ENCODE assay signal across 9 mouse cellular contexts in the genomic region with DNA sequence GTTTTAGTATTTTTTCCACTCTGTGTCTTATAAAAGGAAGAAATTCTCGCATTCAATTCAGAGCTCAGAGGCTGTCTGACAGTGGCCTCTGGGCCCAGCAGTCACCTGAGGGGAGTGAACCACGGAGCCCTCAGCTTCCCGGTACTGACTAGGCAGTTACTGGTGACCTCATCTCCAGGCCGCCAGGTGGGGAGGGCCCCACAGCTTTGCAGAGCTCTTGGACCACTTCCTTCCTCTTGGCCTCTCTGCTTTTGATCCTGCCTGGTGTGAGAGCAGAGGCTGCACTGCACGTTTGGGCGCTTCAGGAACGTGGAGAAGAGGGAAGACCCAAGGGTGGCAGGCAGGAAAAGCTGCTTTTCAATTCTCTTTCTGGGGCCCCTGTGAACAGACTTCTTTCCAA. TPM values are rescaled to one million over a fixed set of nuclear protein-coding genes. Genes with fewer than 3 reads are reported as not detected.
DNase-seq lines count a peak whose midpoint lies in the region; ATAC-seq and TF ChIP-seq lines count a peak whose summit lies in the region.
"Had no signal": no experiment of that assay in that cellular context is flagged by ENCODE, and none has a peak within 500 bp of the region (broad histone marks: within the 10 kb centered on the region; RNA-seq: fewer than 3 reads in every experiment).

No protein-coding gene starts in this region.

- peaks cover 14% of the 10 kb centered on the region for H3K4me1 ChIP-seq in kidney, embryonic 15.5 days
- H3K4me1 ChIP-seq in embryonic facial prominence, embryonic 10.5 days, result peaks cover 21% of the 10 kb centered on the region
- no peaks in the 10 kb centered on the region; the same call in 1 of the 2 replicates for H3K4me1 ChIP-seq in lung, postnatal 0 days (ENCODE audit: insufficient read depth, low read depth, low read length)
- 0 out of 2 replicates have a peak, but pooled peaks cover 3% of the 10 kb centered on the region for H3K4me1 ChIP-seq in forebrain, embryonic 11.5 days (replicated peaks; ENCODE audit: control insufficient read depth, insufficient read depth, low read length)
- H3K4me1 ChIP-seq: hindbrain, embryonic 15.5 days had no signal

- ATAC-seq in kidney, embryonic 15.5 days (replicated peaks; ENCODE audit: low FRiP score), result peak; percentile 78
- ATAC-seq in lung, postnatal 0 days, result peak; percentile 84
- no peak; the same call in 1 of the 2 replicates for ATAC-seq in forebrain, embryonic 11.5 days (replicated peaks; ENCODE audit: low FRiP score)

- TF ChIP-seq CTCF in lung, postnatal 0 days (IDR thresholded peaks at IDR 0.05), result no peak

- peak overlapping the region; percentile 21; the same call in 1 of the 2 replicates for H3K4me2 ChIP-seq in kidney, embryonic 15.5 days
- no peak overlapping the region for H3K4me2 ChIP-seq in lung, postnatal 0 days (replicated peaks; ENCODE audit: low read depth, low read length)
- no peak overlapping the region for H3K4me2 ChIP-seq in forebrain, embryonic 11.5 days (ENCODE audit: low read depth, low read length, severe bottlenecking)
- H3K4me2 ChIP-seq: hindbrain, embryonic 15.5 days had no signal

- no peak overlapping the region for H3K4me3 ChIP-seq in kidney, embryonic 15.5 days (replicated peaks)
- peak overlapping the region; percentile 22; the same call in 1 of the 2 replicates for H3K4me3 ChIP-seq in embryonic facial prominence, embryonic 10.5 days
- no peak overlapping the region for H3K4me3 ChIP-seq in lung, postnatal 0 days (ENCODE audit: low read depth, low read length)
- H3K4me3 ChIP-seq in forebrain, embryonic 11.5 days (ENCODE audit: low read depth, low read length), result no peak overlapping the region
- H3K4me3 ChIP-seq: hindbrain, embryonic 15.5 days had no signal

- H3K9me3 ChIP-seq in kidney, embryonic 15.5 days (replicated peaks), result no peaks in the 10 kb centered on the region
- no peaks in the 10 kb centered on the region for H3K9me3 ChIP-seq in embryonic facial prominence, embryonic 10.5 days
- H3K9me3 ChIP-seq in lung, postnatal 0 days (ENCODE audit: low read length), result no peaks in the 10 kb centered on the region
- no peaks in the 10 kb centered on the region for H3K9me3 ChIP-seq in forebrain, embryonic 11.5 days (ENCODE audit: control insufficient read depth, low read length)
- H3K9me3 ChIP-seq: hindbrain, embryonic 15.5 days had no signal

- H3K36me3 ChIP-seq in kidney, embryonic 15.5 days, result no peaks in the 10 kb centered on the region
- no peaks in the 10 kb centered on the region for H3K36me3 ChIP-seq in embryonic facial prominence, embryonic 10.5 days (replicated peaks)
- H3K36me3 ChIP-seq in lung, postnatal 0 days (ENCODE audit: insufficient read depth, low read length), result no peaks in the 10 kb centered on the region
- H3K36me3 ChIP-seq in forebrain, embryonic 11.5 days (ENCODE audit: control insufficient read depth, insufficient read depth, low read length), result no peaks in the 10 kb centered on the region
- H3K36me3 ChIP-seq: hindbrain, embryonic 15.5 days had no signal

- no peak for DNase-seq in kidney, postnatal 14 days
- DNase-seq in embryonic facial prominence, embryonic 10.5 days (ENCODE audit: low spot score), result peak; percentile 48
- DNase-seq in lung, postnatal 0 days (ENCODE audit: low spot score), result peak; percentile 65
- DNase-seq in thymus, postnatal 10 days (ENCODE audit: low spot score in 2 of 2), result peak; percentile 59 to 68
- no peak for DNase-seq in c-Kit-positive CD71-positive TER-119-positive erythroid progenitor cells, embryonic 14.5 days (ENCODE audit: low spot score)
- no peak for DNase-seq in retina, embryonic 14.5 days (ENCODE audit: low spot score)
- DNase-seq in forebrain, embryonic 11.5 days (ENCODE audit: low spot score), result no peak

- no peak for TF ChIP-seq EP300 in lung, postnatal 0 days (IDR thresholded peaks at IDR 0.05)

- 9% methylated on average over 7 of the region's 7 CpGs for WGBS in kidney, embryonic 15.5 days
- 11% methylated on average over 7 of the region's 7 CpGs for WGBS in embryonic facial prominence, embryonic 10.5 days
- 16% methylated on average over 7 of the region's 7 CpGs for WGBS in lung, postnatal 0 days
- WGBS in forebrain, embryonic 11.5 days, result 16% methylated on average over 7 of the region's 7 CpGs

- no peaks in the 10 kb centered on the region for H3K27me3 ChIP-seq in kidney, embryonic 15.5 days
- no peaks in the 10 kb centered on the region for H3K27me3 ChIP-seq in embryonic facial prominence, embryonic 10.5 days (replicated peaks; ENCODE audit: low read depth, poor library complexity, severe bottlenecking)
- no peaks in the 10 kb centered on the region for H3K27me3 ChIP-seq in lung, postnatal 0 days (replicated peaks; ENCODE audit: insufficient read depth, low read length)
- H3K27me3 ChIP-seq in forebrain, embryonic 11.5 days (ENCODE audit: control insufficient read depth, insufficient read depth, low read length), result no peaks in the 10 kb centered on the region
- H3K27me3 ChIP-seq: hindbrain, embryonic 15.5 days had no signal

- H3K9ac ChIP-seq in kidney, embryonic 15.5 days, result no peak overlapping the region
- H3K9ac ChIP-seq in lung, postnatal 0 days (replicated peaks; ENCODE audit: low read depth), result no peak overlapping the region
- H3K9ac ChIP-seq in forebrain, embryonic 11.5 days (ENCODE audit: low read length), result no peak overlapping the region
- H3K9ac ChIP-seq: hindbrain, embryonic 15.5 days had no signal

- no peak overlapping the region for H3K27ac ChIP-seq in kidney, embryonic 15.5 days
- H3K27ac ChIP-seq in embryonic facial prominence, embryonic 10.5 days (replicated peaks), result peak overlapping the region; percentile 44
- 0 out of 2 replicates have a peak overlapping the region, but pooled peaks have one; percentile 20 for H3K27ac ChIP-seq in lung, postnatal 0 days (ENCODE audit: low read length)
- no peak overlapping the region for H3K27ac ChIP-seq in forebrain, embryonic 11.5 days (ENCODE audit: low read depth, low read length)
- H3K27ac ChIP-seq: hindbrain, embryonic 15.5 days had no signal

RNA-seq across cellular contexts. Expression of gene Gpr171, which starts 20.7 kb away (rescaled TPM):
- 1.0 and 1.5 TPM in 2 replicates for polyA plus RNA-seq in kidney, embryonic 15.5 days (2015; fragmentation: Nextera tagmentation; extraction: Ambion mirVana)
- 1.1 TPM in 2 replicates for polyA plus RNA-seq in embryonic facial prominence, embryonic 10.5 days (2016; fragmentation: Nextera tagmentation; extraction: Ambion mirVana)
- polyA plus RNA-seq in lung, postnatal 0 days (2015; fragmentation: Nextera tagmentation; extraction: Ambion mirVana), result 0.68 and 1.1 TPM in 2 replicates
- 0.85 and 1.7 TPM in 2 replicates for polyA plus RNA-seq in forebrain, embryonic 11.5 days (2014; fragmentation: Nextera tagmentation; extraction: Ambion mirVana)

Comparison
In these comparisons a context has a peak if more than half of its experiments do, and no peak if none do; other contexts are left out.
1. H3K27ac ChIP-seq: peak in embryonic facial prominence, embryonic 10.5 days (single experiment) and lung, postnatal 0 days (single experiment); none in kidney, embryonic 15.5 days (single experiment) and forebrain, embryonic 11.5 days (single experiment).
2. DNase-seq: peak in embryonic facial prominence, embryonic 10.5 days (single experiment), lung, postnatal 0 days (single experiment) and thymus, postnatal 10 days (2 of 2); none in kidney, postnatal 14 days (single experiment), c-Kit-positive CD71-positive TER-119-positive erythroid progenitor cells, embryonic 14.5 days (single experiment), retina, embryonic 14.5 days (single experiment) and forebrain, embryonic 11.5 days (single experiment).